In the genomic region with DNA sequence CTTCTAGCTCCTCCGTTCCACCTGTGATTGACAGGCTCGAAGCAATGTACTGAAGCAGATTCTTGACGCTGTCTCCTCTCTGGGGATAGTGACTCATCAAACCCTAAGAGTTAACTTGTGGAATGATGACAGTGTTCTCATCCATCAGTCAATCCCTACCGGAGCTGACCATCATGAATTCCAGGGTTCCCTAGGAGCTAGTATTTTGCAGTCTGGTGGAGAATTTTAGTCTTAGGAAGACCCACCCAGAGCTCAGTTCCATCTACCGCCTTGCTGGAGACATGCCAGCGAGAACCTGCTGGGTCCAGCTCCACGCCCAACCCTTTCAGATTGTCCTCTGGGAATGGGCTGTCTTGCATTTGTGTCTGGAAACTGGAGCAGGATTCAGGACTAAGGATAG, we compare ENCODE assay signal across 14 mouse cellular contexts.
DNase-seq lines count a peak whose midpoint lies in the region; ATAC-seq and TF ChIP-seq lines count a peak whose summit lies in the region.
"Had no signal": no experiment of that assay in that cellular context is flagged by ENCODE, and none has a peak within 500 bp of the region (broad histone marks: within the 10 kb centered on the region; RNA-seq: fewer than 3 reads in every experiment).

No protein-coding gene starts in this region.

- H3K36me3 ChIP-seq in midbrain, embryonic 15.5 days (replicated peaks): no peaks in the 10 kb centered on the region
- no peaks in the 10 kb centered on the region for H3K36me3 ChIP-seq in midbrain, embryonic 13.5 days
- no peaks in the 10 kb centered on the region for H3K36me3 ChIP-seq in midbrain, postnatal 0 days (ENCODE audit: insufficient read depth, low read length)
- H3K36me3 ChIP-seq in kidney, adult 2 months (ENCODE audit: control insufficient read depth, insufficient read depth, low read length): no peaks in the 10 kb centered on the region
- H3K36me3 ChIP-seq: limb, embryonic 12.5 days had no signal

- H3K4me1 ChIP-seq in midbrain, embryonic 15.5 days: peaks cover 16% of the 10 kb centered on the region
- H3K4me1 ChIP-seq in midbrain, embryonic 13.5 days (replicated peaks): peaks cover 24% of the 10 kb centered on the region
- no peaks in the 10 kb centered on the region for H3K4me1 ChIP-seq in midbrain, postnatal 0 days (ENCODE audit: insufficient read depth, low read length)
- peaks cover under 1% of the 10 kb centered on the region; the same call in 1 of the 2 replicates for H3K4me1 ChIP-seq in kidney, adult 2 months (ENCODE audit: control insufficient read depth, insufficient read depth, low read length)

- H3K4me3 ChIP-seq in gastrocnemius, adult 2 months: no peak overlapping the region
- H3K4me3 ChIP-seq in midbrain, embryonic 15.5 days: no peak overlapping the region
- no peak overlapping the region for H3K4me3 ChIP-seq in midbrain, embryonic 13.5 days (replicated peaks)
- H3K4me3 ChIP-seq in midbrain, postnatal 0 days (ENCODE audit: low read depth, low read length): no peak overlapping the region
- no peak overlapping the region for H3K4me3 ChIP-seq in kidney, adult 2 months (ENCODE audit: insufficient read depth, low read depth, low read length)
- H3K4me3 ChIP-seq: limb, embryonic 12.5 days had no signal

- TF ChIP-seq CTCF in gastrocnemius, adult 2 months (IDR thresholded peaks at IDR 0.05): no peak
- no peak for TF ChIP-seq CTCF in midbrain, postnatal 0 days (IDR thresholded peaks at IDR 0.05)
- TF ChIP-seq CTCF in kidney, adult 2 months (conservative IDR thresholded peaks at IDR 0.05; ENCODE audit: insufficient read depth, insufficient read length, low read depth, low read length): no peak

- WGBS in midbrain, embryonic 15.5 days: 87% methylated on average over 7 of the region's 7 CpGs
- 90% methylated on average over 7 of the region's 7 CpGs for WGBS in midbrain, embryonic 13.5 days
- 86% methylated on average over 7 of the region's 7 CpGs for WGBS in midbrain, postnatal 0 days
- WGBS in kidney, adult 2 months: 89% methylated on average over 7 of the region's 7 CpGs

- H3K27ac ChIP-seq in gastrocnemius, adult 2 months: peak overlapping the region; percentile 49
- peak overlapping the region; percentile 35; the same call in 1 of the 2 replicates for H3K27ac ChIP-seq in midbrain, embryonic 15.5 days
- H3K27ac ChIP-seq in midbrain, embryonic 13.5 days: no peak overlapping the region; the same call in 1 of the 2 replicates
- peak overlapping the region; percentile 32; the same call in 1 of the 2 replicates for H3K27ac ChIP-seq in midbrain, postnatal 0 days (ENCODE audit: low read depth, low read length)
- H3K27ac ChIP-seq in kidney, adult 2 months (ENCODE audit: insufficient read depth, low read depth, low read length): no peak overlapping the region
- H3K27ac ChIP-seq: kidney, postnatal 0 days; limb, embryonic 12.5 days; liver, embryonic 14.5 days had no signal

- no peak for ATAC-seq in midbrain, embryonic 15.5 days (replicated peaks)
- ATAC-seq in midbrain, embryonic 13.5 days: no peak
- no peak for ATAC-seq in midbrain, postnatal 0 days (ENCODE audit: low FRiP score)
- ATAC-seq: intestine, postnatal 0 days had no signal

- H3K9me3 ChIP-seq in midbrain, embryonic 15.5 days: no peaks in the 10 kb centered on the region
- H3K9me3 ChIP-seq in midbrain, embryonic 13.5 days: no peaks in the 10 kb centered on the region
- no peaks in the 10 kb centered on the region for H3K9me3 ChIP-seq in midbrain, postnatal 0 days (ENCODE audit: low read length)
- H3K9me3 ChIP-seq: limb, embryonic 12.5 days had no signal

- intact Hi-C loops in gastrocnemius, adult 2 months (cut with DNase I): loop anchor here (10.0 kb wide), 1 partner anchor 174 kb away; a partner anchor contains a TSS

- TF ChIP-seq POLR2A in kidney, adult 2 months (IDR thresholded peaks at IDR 0.05; ENCODE audit: low read depth, low read length): no peak

- no peak overlapping the region for H3K9ac ChIP-seq in midbrain, embryonic 15.5 days
- H3K9ac ChIP-seq in midbrain, embryonic 13.5 days (replicated peaks): no peak overlapping the region
- no peak overlapping the region for H3K9ac ChIP-seq in midbrain, postnatal 0 days (replicated peaks; ENCODE audit: low read length, poor library complexity, severe bottlenecking)
- H3K9ac ChIP-seq: limb, embryonic 12.5 days; liver, embryonic 14.5 days had no signal

- H3K4me2 ChIP-seq in midbrain, embryonic 15.5 days: no peak overlapping the region
- no peak overlapping the region for H3K4me2 ChIP-seq in midbrain, embryonic 13.5 days (replicated peaks)
- H3K4me2 ChIP-seq in midbrain, postnatal 0 days (ENCODE audit: low read depth, low read length, poor library complexity, severe bottlenecking): no peak overlapping the region
- H3K4me2 ChIP-seq: limb, embryonic 12.5 days had no signal

- peak; percentile 64 for DNase-seq in gastrocnemius, adult 2 months
- DNase-seq in gastrocnemius, postnatal 10 days: no peak
- peak; percentile 52 for DNase-seq in NIH3T3 (ENCODE audit: low read depth)
- DNase-seq in midbrain, postnatal 0 days (ENCODE audit: low spot score): no peak
- DNase-seq in yolk sac, embryonic 10.5 days (ENCODE audit: low spot score): no peak
- no peak for DNase-seq in kidney, adult 2 months
- DNase-seq: cerebellum, adult 9-11 months; heart, postnatal 4 days had no signal

- H3K27me3 ChIP-seq in midbrain, embryonic 15.5 days (replicated peaks): no peaks in the 10 kb centered on the region
- peaks cover 6% of the 10 kb centered on the region; the same call in 1 of the 2 replicates for H3K27me3 ChIP-seq in midbrain, embryonic 13.5 days
- H3K27me3 ChIP-seq in midbrain, postnatal 0 days (ENCODE audit: insufficient read depth, low read length): no peaks in the 10 kb centered on the region
- H3K27me3 ChIP-seq in kidney, adult 2 months (replicated peaks; ENCODE audit: control insufficient read depth, insufficient read depth, low read length): no peaks in the 10 kb centered on the region
- H3K27me3 ChIP-seq: limb, embryonic 12.5 days had no signal

Comparison
In these comparisons a context has a peak if more than half of its experiments do, and no peak if none do; other contexts are left out.
1. DNase-seq: peak in gastrocnemius, adult 2 months (single experiment) and NIH3T3 (single experiment); none in gastrocnemius, postnatal 10 days (single experiment), midbrain, postnatal 0 days (single experiment), yolk sac, embryonic 10.5 days (single experiment) and kidney, adult 2 months (single experiment).
2. H3K27ac ChIP-seq: peak in gastrocnemius, adult 2 months (single experiment), midbrain, embryonic 15.5 days (single experiment) and midbrain, postnatal 0 days (single experiment); none in midbrain, embryonic 13.5 days (single experiment) and kidney, adult 2 months (single experiment).